Mouse (Mus musculus) myocyte (in vitro differentiated cells): Measurements from ENCODE around the gene Gm20388.

Source experiments
- CEBPB ChIP-seq: IDR thresholded peaks from 2 replicates; pipeline ENCODE4 v1.6.1; 2011; ENCODE audit warnings: mild to moderate bottlenecking, moderate library complexity; ENCODE audit not compliant: poor library complexity, insufficient read depth, severe bottlenecking
- E2F4 ChIP-seq: IDR thresholded peaks from one replicate; pipeline ENCODE4 v1.6.1; 2011; ENCODE audit warnings: mild to moderate bottlenecking, control low read depth, moderate library complexity; ENCODE audit not compliant: insufficient read depth
- MAX ChIP-seq: IDR thresholded peaks from one replicate; pipeline ENCODE4 v1.6.1; 2011; ENCODE audit warnings: low read depth, mild to moderate bottlenecking, control low read depth
- MYOD1 ChIP-seq, 3 experiments: IDR thresholded peaks; one replicate each; pipeline ENCODE4 v1.6.1; 2011; ENCODE audit warnings: control low read depth in 2 of 3, low read depth in 2 of 3, mild to moderate bottlenecking in 2 of 3, moderate library complexity in 1 of 3; ENCODE audit not compliant: insufficient read length in 2 of 3, control insufficient read depth in 1 of 3
- MYOG ChIP-seq, 3 experiments: IDR thresholded peaks; one replicate each; pipeline ENCODE4 v1.6.1; 2011; ENCODE audit warnings: control low read depth in 2 of 3, low read depth in 2 of 3, mild to moderate bottlenecking in 2 of 3; ENCODE audit not compliant: insufficient read length in 2 of 3, control insufficient read depth in 1 of 3, insufficient read depth in 1 of 3
- POLR2A ChIP-seq: IDR thresholded peaks from one replicate; pipeline ENCODE4 v1.6.1; 2011; ENCODE audit warnings: low read depth, mild to moderate bottlenecking, control low read depth, moderate library complexity; ENCODE audit not compliant: insufficient read length
- TCF12 ChIP-seq: IDR thresholded peaks from one replicate; pipeline ENCODE4 v1.6.1; 2011; ENCODE audit warnings: mild to moderate bottlenecking, control low read depth; ENCODE audit not compliant: poor library complexity, insufficient read depth, severe bottlenecking
- TCF3 ChIP-seq: IDR thresholded peaks from one replicate; pipeline ENCODE4 v1.6.1; 2011; ENCODE audit warnings: low read depth, control low read depth; ENCODE audit not compliant: insufficient read length

DNA sequence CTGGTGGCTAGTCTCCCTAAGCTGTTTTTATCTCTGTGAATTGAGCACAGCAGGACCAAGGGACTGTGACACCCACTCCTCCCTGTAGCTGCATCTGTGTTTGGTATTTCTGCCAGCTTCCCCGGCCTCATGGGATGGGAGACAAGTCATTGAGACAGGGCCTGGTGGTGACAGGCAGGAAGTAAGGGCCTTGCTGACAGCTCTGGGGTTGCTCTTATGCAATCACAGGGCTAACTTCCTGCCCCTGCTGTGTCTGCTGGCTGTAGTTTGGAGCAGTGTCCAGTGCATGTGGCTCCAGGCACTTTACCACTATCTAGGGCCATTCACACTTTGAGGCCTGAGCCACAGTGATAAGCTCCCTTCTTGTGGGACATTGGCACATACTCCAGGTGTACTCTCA lies 130.2 kb downstream of the Gm20388 start:
- TF ChIP-seq E2F4, result no peak
- TF ChIP-seq POLR2A, result no peak
- TF ChIP-seq MYOG (IDR thresholded peaks at IDR 0.05; ENCODE audit: control insufficient read depth in 1 of 3, insufficient read depth in 1 of 3, insufficient read length in 2 of 3, low read depth in 2 of 3), result no peak
- TF ChIP-seq MYOD1 (IDR thresholded peaks at IDR 0.05; ENCODE audit: control insufficient read depth in 1 of 3, insufficient read length in 2 of 3, low read depth in 2 of 3), result no peak
- no peak for TF ChIP-seq TCF12
- TF ChIP-seq CEBPB, result peak; percentile 58; the same call in 1 of the 2 replicates
- no peak for TF ChIP-seq MAX
- TF ChIP-seq TCF3, result no peak
